Mouse (Mus musculus) R1 (cell line): ENCODE measurements around the gene Pcp4.
"Not testable (repeated sequence)": the region's sequence is repeated elsewhere in the genome, so short reads cannot be mapped to it uniquely, and the experiment has no call there.

ENCODE experiments used
- DNase-seq: peaks from one replicate; pipeline ENCODE4 v3.0.0-alpha.2; 2018; ENCODE audit warnings: low read depth, low spot score

The Pcp4 gene

DNA sequence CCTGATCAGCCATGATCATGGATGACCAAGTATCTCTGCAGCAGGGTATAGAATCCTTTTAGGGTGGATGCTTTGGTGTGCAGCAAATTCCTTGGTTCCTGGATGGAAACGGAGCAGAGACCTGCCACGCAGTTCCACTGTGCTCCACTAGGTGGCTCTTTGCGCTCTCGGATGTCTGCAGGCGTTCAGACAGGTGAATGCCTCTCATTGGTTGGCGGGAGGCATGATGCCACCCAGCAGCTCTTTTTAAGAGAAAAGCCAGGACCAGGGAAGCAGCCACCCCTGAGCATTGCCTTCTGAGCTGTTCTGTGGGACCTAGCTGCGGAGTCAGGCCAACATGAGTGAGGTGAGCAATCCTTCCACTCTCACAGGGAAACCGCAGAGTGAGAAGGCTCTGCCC is at the start of gene Pcp4:
Pcp4 (plus strand) TSS at position 162 of the 400 bp plus-strand sequence.
- peak; percentile 67 for DNase-seq

- no peak for DNase-seq
Observed at GRCm38 (mm10) chr16:96425044-96425443, 42.4 kb upstream of the Pcp4 start.

- no peak for DNase-seq
Observed at GRCm38 (mm10) chr16:96426671-96427070, 40.7 kb upstream of the Pcp4 start.

- no peak for DNase-seq
Observed at GRCm38 (mm10) chr16:96429046-96429445, 38.4 kb upstream of the Pcp4 start.

DNA sequence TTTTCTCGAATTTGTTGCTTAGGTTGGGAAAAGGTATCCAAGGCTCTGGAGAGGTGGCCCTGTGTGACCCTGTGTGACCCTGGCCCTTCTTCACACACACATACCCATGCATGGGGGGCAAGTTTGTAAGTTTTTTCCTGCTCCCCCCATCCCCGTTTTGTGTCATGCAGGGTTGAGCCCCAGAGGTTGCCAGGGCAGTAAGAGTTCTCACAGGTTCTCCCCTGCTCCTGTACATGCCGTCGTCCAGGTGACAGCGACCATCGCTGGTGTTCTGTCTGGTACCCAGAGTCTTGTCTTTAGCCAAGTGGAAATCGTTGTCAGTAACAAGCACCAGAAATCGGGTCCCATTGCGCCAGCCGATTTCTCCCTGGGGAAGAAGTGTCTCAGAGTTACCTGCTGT is 34.1 kb upstream of the Pcp4 start:
- DNase-seq = no peak

DNA sequence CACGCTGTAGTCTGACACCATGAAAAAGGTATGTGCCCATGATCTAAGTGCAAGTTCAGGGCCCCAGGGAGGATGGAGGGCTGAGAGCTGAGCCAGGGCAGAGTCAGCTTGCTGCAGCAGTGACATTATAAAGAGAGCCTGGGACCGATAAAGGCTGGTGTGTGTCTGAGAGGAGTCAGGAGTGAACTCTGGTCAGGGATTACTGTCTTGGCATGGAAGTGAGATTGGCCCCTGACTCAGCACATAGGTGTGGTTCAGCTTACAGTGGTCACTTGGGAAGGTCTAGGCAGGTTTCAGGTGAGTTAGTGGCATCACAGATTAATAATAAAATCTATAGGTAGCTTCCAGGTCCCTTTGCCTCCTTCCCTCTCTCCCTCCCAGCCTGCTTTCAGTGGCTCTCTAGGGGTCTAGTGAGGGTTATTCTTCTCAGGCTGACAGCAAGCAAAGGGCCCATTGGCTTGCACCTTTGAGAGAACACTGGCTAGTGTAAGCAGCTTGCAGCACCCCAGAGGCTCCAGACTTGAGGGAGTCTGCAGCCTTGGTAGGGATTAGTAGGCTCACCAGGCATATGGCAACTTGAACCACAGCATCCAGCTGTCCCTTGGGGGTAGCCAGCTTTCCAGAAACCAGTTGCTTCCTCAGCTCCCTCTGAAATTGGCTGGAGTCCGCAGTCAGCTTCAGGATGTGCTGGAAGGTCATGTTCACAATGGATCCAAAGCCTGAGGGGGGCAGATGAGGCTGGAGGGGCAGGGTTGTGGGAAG is 33.2 kb upstream of the Pcp4 start:
- DNase-seq = no peak

- no peak for DNase-seq
Observed at GRCm38 (mm10) chr16:96438946-96439345, 28.5 kb upstream of the Pcp4 start.

DNA sequence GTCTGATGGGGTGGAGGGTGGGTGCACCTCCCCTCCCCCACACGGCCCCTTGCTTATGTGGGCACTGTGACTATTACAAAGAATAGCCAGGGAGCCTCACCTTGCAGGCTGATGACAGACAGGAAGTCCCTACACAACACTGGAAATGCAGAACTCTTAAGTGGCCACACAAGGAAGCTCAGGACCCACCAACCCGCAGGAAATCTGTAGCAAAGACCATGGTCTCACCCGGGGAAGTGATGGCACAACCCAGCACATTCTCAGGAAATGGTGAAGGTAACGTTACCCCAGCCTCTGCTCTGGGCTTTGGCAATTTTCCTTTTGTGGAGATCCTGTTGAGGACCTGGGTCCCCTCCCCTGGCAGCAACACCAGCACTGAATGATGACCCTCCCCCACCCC is 27.7 kb upstream of the Pcp4 start:
- DNase-seq = no peak

- DNase-seq = peak; percentile 51
Observed at GRCm38 (mm10) chr16:96440871-96441270, 26.5 kb upstream of the Pcp4 start.

DNA sequence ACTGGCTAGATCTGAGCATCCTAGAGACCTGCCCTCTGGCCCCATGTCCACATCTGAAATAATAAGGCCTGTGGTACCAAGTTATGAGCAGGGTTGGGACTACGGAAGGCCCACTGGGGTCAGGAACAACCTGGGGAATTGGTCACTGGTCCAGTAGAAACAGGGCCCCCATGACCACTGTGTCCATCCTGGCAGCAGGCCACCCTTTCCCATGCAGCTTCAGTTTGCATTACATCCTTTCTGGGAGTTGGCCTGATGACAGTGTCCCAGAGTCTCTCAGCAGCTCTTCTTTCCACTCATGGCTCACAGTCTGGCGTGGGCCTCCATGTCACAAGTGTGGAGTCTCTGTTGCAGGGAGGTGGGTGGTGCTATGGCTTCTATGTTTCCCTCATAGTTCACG is 25.6 kb upstream of the Pcp4 start:
- no peak for DNase-seq

- DNase-seq = no peak
Observed at GRCm38 (mm10) chr16:96443468-96443867, 23.9 kb upstream of the Pcp4 start, which contains the start of gene Itgb2l. Itgb2l (minus strand) TSS chr16:96443619.

DNA sequence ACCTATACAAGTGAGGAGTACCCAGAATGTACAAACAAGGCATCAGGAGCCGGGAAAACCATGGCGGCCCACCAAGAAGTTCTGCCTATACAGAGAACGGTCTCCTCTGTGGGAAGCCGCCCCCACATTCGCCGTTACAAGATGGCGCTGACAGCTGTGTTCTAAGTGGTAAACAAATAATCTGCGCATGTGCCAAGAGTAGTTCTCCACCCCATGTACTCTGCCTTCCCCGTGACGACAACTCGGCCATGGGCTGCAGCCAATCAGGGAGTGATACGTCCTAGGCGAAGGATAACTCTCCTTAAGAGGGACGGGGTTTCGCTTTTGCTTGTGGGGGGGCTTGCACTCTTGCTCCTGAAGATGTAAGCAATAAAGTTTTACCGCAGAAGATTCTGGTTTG is 16.5 kb upstream of the Pcp4 start:
- not testable (repeated sequence) for DNase-seq

GRCm38 (mm10) chr16:96454086-96454485 is 13.3 kb upstream of the Pcp4 start:
- no peak for DNase-seq

DNA sequence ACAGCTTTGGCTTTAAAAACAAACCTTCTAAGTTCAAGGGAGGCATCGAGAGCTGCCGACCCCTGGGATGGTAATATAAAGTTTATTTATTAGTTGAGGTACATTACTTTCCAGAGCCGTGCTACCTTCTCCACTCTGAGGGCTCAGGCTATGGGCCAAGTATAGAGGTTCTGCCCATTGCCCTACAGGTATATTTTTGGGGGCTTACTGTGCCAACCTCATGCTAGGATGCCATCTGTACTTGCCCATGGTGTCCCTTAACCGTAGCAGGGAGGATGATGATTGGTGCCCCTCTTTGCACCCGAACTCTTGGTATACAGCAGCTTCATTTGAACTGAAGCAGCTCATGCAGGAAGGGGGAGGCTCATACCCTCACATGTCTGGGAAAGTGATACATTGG is 9.8 kb upstream of the Pcp4 start:
- DNase-seq = no peak

- DNase-seq = no peak
Observed at GRCm38 (mm10) chr16:96459356-96459755, 8.1 kb upstream of the Pcp4 start.

DNA sequence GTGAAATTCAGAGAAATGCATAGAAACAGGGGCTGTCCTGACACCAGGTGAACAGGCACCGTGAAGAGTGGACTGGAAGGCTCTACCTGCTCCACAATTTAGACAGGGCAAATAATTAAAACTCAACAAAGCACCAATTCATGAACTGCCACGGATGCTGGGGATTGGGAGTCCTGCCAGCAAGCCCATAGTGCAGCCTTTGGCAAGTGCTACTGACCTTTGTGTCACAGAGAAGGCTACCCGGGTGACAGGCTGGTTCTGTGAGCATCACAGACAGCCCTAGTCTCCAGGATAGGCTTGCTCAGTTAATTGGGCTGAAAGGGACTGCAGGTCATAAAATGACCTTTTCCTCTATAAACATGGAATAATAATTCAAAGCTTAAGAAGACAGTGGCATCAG is 6.6 kb upstream of the Pcp4 start:
- no peak for DNase-seq

DNA sequence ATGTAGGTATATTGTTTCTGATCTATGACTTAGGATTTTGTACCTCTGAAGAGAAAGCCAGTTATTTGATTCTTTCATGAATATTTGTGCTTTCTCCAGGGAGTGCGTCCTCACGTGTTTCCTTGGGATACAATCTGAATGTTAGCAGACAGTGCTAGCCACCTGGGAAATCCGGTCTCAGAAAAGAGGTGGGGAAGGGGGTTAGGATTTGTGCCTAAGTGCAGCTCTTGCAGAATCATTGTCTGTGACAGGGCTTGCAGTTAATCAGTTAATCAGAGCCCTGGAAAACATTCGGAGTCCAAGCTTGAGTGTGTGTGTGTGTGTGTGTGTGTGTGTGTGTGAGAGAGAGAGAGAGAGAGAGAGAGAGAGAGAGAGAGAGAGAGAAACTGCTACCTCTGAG is 605 bp downstream of the Pcp4 start:
- no peak for DNase-seq

DNA sequence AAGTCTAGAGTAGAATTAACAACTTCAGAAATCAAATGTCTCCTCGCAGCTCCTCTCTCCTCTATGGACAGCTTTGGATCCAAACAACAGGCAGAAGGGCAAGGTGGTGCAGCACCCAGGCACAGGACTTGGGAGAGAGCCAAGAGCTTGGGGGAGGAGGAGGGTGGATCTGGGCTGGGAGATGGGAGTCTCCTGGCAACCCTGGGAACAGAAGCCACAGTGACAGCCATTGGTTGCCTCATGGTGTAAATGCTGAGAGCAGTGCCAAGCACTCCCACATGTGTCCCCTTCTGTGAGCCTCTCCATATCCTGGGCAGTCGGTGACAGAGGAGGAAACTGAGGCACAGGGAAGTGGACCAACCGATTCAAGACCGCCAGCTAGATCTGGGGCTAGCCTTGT is 1.3 kb downstream of the Pcp4 start:
- no peak for DNase-seq

DNA sequence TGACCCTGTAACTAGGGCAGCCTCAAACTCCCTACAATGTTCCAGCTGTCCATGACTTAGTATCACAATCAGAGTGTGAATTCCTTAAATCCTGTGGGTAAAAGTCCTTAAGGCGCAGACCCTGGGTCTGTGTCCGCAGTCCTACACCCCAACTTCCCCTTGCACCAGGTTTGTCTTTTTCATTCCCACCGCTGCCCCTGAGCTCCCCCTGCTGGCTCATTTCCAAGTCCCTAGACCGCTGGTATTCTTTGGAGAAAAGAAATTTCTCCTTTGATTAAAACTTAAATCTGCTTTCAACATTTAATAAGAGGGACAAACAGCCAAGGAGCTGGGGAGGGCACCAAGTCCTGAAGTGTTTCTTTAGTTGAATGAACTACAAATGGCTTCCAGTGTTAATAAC is 2.2 kb downstream of the Pcp4 start:
- DNase-seq = peak; percentile 32

GRCm38 (mm10) chr16:96472361-96472760 is 5.0 kb downstream of the Pcp4 start:
- DNase-seq = no peak

DNA sequence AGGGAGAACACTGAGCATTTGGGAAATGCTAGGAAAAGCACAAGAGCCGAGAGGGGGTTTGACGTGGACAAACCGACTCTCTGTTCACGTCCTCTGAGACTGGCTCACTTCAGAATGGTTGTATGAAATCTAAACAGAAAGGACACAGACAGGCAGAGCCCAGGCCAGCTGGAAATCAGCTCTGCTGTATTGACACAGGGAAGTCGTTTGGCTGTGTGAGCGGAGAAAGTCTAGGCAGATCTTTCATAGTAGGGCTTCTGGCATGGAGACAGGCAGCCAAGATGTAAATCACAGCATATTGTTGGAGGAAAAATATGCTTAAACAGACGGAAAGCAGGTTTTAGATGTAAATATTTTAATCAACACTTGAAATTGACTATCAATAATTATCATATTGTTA is 5.4 kb downstream of the Pcp4 start:
- no peak for DNase-seq

- DNase-seq = no peak
Observed at GRCm38 (mm10) chr16:96474185-96474584, 6.8 kb downstream of the Pcp4 start.

- DNase-seq = no peak
Observed at GRCm38 (mm10) chr16:96481791-96482190, 14.4 kb downstream of the Pcp4 start.
